Mouse (Mus musculus) thymus, adult 2 months (tissue): Measurements from ENCODE around the gene Pigm. TPM values are rescaled to one million over a fixed set of nuclear protein-coding genes. Genes with fewer than 3 reads are reported as not detected.

ENCODE experiments used
- DNase-seq: peaks from one replicate; pipeline ENCODE4 v3.0.0; 2021
- H3K27ac ChIP-seq: fragments of 200-500 bp; 2 replicates; pipeline ENCODE4 v1.5.1; 2012; ENCODE audit warnings: low read length, control low read depth; ENCODE audit not compliant: control insufficient read depth, insufficient read depth
- H3K27me3 ChIP-seq: fragments of 200-500 bp; 2 replicates; pipeline ENCODE4 v1.6.1; 2012; ENCODE audit warnings: mild to moderate bottlenecking, low read length, moderate library complexity, mixed read lengths; ENCODE audit not compliant: control insufficient read depth, insufficient read depth
- H3K36me3 ChIP-seq: fragments of 200-500 bp; 2 replicates; pipeline ENCODE4 v1.6.1; 2012; ENCODE audit warnings: mild to moderate bottlenecking, low read length, moderate library complexity; ENCODE audit not compliant: control insufficient read depth, insufficient read depth
- H3K4me1 ChIP-seq: fragments of 200-500 bp; replicated peaks from 2 replicates; pipeline ENCODE4 v1.6.1; 2012; ENCODE audit warnings: low read length; ENCODE audit not compliant: control insufficient read depth, insufficient read depth
- H3K4me3 ChIP-seq: fragments of 200-500 bp; 2 replicates; pipeline ENCODE4 v1.5.1; 2012; ENCODE audit warnings: mild to moderate bottlenecking, low read length, control low read depth, moderate library complexity; ENCODE audit not compliant: control insufficient read depth, insufficient read depth
- CTCF ChIP-seq: fragments of 200-500 bp; IDR thresholded peaks from 2 replicates; pipeline ENCODE4 v1.5.1; 2012; ENCODE audit warnings: mild to moderate bottlenecking, control low read depth, low read length, moderate library complexity, borderline replicate concordance; ENCODE audit not compliant: control insufficient read depth, poor library complexity, insufficient read depth; ENCODE audit errors: extremely low read depth
- POLR2A ChIP-seq: fragments of 200-500 bp; IDR thresholded peaks from 2 replicates; pipeline ENCODE4 v1.6.1; 2012; ENCODE audit warnings: mild to moderate bottlenecking, low read length, control low read depth, moderate library complexity; ENCODE audit not compliant: control insufficient read depth, poor library complexity, insufficient read depth; ENCODE audit errors: extremely low read depth
- WGBS: fragments of 180-500 bp; shearing (Covaris S2); methylation state at CpG from one replicate; pipeline ENCODE4 v1.1.7; 2018; 5-methylcytosine and 5-hydroxymethylcytosine counted together
- polyA plus RNA-seq: library from polyadenylated mRNA; depleted of rRNA; stranded (reverse); fragments of >200 nt; gene quantifications from 2 replicates; pipeline ENCODE4 v1.2.3, GENCODE M21; 2012

The Pigm gene
- polyA plus RNA-seq, 1 experiment, result 20.8 TPM

- DNase-seq, result no peak
- WGBS, result 93% methylated on average over 6 of the region's 6 CpGs
- TF ChIP-seq POLR2A (no peak), CTCF (no peak)
- H3K27me3 ChIP-seq, result no peaks in the 10 kb centered on the region
- no peaks in the 10 kb centered on the region for H3K36me3 ChIP-seq
- no peaks in the 10 kb centered on the region for H3K4me1 ChIP-seq
- H3K4me3 ChIP-seq, result no peak overlapping the region
- no peak overlapping the region for H3K27ac ChIP-seq
Measured at GRCm38 (mm10) chr1:172414231-172414585, 37.9 kb downstream of the Pigm start.

DNA sequence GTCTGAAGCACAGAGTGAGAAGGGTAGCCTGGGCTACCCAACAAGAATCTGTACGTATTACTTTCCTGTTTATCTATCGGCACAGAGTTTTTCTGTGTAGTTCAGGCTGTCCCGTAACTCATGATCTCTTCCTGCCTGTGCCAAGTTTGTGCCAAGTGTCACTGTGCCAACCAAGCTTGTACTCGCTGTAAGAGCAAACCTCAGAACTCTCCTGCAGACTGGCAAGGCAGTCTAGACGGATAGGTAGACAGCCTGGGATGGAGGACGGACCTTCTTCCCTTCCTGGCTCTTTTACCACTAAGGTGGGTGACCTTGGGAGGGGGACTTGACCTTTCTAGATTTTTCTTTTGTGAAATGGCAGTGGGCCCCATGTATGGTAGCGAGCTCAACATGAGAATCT lies 38.7 kb downstream of the Pigm start:
- Histone ChIP-seq H3K36me3 (no peaks in the 10 kb centered on the region), H3K4me1 (no peaks in the 10 kb centered on the region), H3K27me3 (no peaks in the 10 kb centered on the region), H3K4me3 (no peak overlapping the region), H3K27ac (no peak overlapping the region)
- no peak for TF ChIP-seq CTCF
- TF ChIP-seq POLR2A, result no peak
- 92% methylated on average over 7 of the region's 7 CpGs for WGBS
- no peak for DNase-seq

DNA sequence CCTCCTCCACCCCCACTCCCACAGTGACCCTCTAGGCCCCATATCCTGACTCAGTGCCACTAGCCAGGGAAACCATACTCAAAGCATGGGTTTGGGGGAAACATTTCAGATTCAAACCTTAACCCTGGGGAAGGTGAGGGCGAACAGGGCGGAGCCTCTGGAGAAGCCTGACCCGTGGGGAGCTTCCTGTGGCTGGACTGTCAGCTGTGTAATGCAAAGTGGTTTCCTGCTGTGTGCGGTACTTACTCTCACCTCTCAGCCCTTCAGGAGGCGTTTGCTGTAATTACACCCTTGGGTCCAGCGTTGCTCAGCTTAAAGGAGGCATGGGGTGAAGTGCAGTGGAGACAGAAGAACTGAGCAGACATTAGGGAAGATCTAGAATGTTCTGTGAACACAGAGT lies 41.8 kb downstream of the Pigm start:
- no peaks in the 10 kb centered on the region for H3K36me3 ChIP-seq
- H3K27me3 ChIP-seq, result no peaks in the 10 kb centered on the region
- 11% methylated on average over 6 of the region's 6 CpGs for WGBS
- no peak overlapping the region for H3K4me3 ChIP-seq
- no peak for DNase-seq
- no peaks in the 10 kb centered on the region for H3K4me1 ChIP-seq
- TF ChIP-seq POLR2A, result no peak
- no peak for TF ChIP-seq CTCF
- H3K27ac ChIP-seq, result no peak overlapping the region

GRCm38 (mm10) chr1:172418642-172419041 lies 42.3 kb downstream of the Pigm start:
- Histone ChIP-seq H3K27me3 (no peaks in the 10 kb centered on the region), H3K4me3 (no peak overlapping the region), H3K27ac (no peak overlapping the region), H3K36me3 (no peaks in the 10 kb centered on the region), H3K4me1 (no peaks in the 10 kb centered on the region)
- TF ChIP-seq POLR2A (no peak), CTCF (no peak)
- 87% methylated on average over 3 of the region's 3 CpGs for WGBS
- DNase-seq, result no peak

DNA sequence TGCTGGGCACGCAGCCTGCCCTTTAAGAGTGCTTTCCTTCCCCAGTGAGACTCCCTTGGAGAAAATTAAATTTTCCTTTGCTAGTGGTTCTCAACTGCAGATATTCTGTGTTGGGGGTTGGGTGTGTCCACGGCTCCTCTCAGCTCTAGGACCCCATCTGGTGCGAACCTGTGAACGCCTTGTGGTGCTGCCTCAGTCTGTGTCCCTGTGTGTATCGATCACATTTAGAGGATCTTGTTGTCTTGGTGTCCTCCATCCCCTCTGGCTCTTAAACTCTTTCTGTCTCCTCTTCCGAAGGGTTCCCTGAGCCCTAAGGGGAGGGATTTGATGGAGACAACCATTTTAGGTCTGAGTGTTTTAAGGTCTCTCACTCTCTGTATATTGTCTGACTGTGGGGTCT lies 43.8 kb downstream of the Pigm start:
- Histone ChIP-seq H3K4me3 (no peak overlapping the region), H3K27me3 (no peaks in the 10 kb centered on the region), H3K36me3 (no peaks in the 10 kb centered on the region), H3K27ac (no peak overlapping the region), H3K4me1 (no peaks in the 10 kb centered on the region)
- TF ChIP-seq CTCF (no peak), POLR2A (no peak)
- no peak for DNase-seq
- 93% methylated on average over 6 of the region's 6 CpGs for WGBS

DNA sequence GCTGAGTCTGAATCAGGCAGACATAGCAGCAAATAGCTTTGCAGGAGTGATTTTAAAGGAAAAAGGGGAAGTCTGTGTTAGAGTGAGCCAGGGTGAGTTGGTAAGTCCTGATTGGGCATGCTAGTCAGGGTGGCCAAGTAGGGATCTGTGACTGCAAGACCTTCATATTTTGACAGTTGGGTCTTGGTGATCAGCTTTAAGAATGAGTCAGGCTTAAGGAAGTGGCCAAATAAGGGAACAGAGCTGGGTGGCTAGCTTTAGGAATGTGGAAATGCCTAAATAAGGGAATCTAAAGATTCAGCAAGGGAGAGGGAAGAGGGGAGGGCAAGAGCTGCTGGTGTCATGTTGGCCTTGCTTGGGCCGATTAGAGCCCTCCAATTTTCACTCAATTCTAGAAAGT lies 47.0 kb downstream of the Pigm start:
- TF ChIP-seq CTCF (no peak), POLR2A (no peak)
- no peak for DNase-seq
- Histone ChIP-seq H3K27ac (no peak overlapping the region), H3K4me3 (no peak overlapping the region), H3K4me1 (no peaks in the 10 kb centered on the region), H3K36me3 (no peaks in the 10 kb centered on the region), H3K27me3 (no peaks in the 10 kb centered on the region)
- 52% methylated on average over 1 of the region's 1 CpGs for WGBS

GRCm38 (mm10) chr1:172426419-172426818 lies 50.1 kb downstream of the Pigm start:
- WGBS, result 100% methylated on average over 1 of the region's 1 CpGs
- Histone ChIP-seq H3K27me3 (no peaks in the 10 kb centered on the region), H3K36me3 (no peaks in the 10 kb centered on the region), H3K27ac (no peak overlapping the region), H3K4me1 (no peaks in the 10 kb centered on the region), H3K4me3 (no peak overlapping the region)
- no peak for TF ChIP-seq CTCF
- no peak for TF ChIP-seq POLR2A
- DNase-seq, result no peak

DNA sequence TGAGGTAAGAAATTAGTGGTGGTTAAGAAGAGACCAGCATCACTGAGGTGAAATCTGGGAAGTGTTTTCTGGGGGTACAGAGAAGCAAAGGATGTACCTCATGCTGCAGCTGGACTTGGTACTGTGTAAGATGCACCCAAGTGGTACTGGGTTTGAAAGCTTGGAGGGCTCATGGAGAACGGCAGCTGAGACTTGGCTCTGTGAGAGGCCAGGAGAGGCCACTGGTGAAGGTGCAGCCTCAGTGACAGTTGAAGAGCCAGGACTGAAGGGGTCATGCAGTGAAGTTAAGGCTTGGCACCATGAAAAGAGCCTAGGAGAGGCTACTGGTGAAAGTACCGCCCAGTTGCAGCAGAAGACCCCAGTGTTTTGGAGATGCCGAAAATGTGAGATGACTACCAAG lies 51.5 kb downstream of the Pigm start:
- Histone ChIP-seq H3K27ac (no peak overlapping the region), H3K4me1 (no peaks in the 10 kb centered on the region), H3K36me3 (no peaks in the 10 kb centered on the region), H3K4me3 (no peak overlapping the region), H3K27me3 (no peaks in the 10 kb centered on the region)
- no peak for DNase-seq
- 97% methylated on average over 3 of the region's 3 CpGs for WGBS
- TF ChIP-seq POLR2A (no peak), CTCF (no peak)
